Mouse (Mus musculus) ovary, postnatal 36 days (tissue): ENCODE results near the gene Trpm7.

Source experiments
- DNase-seq: peaks from one replicate; pipeline ENCODE4 v3.0.0; 2022; ENCODE audit warnings: low spot score, mixed read lengths

Gene Trpm7

GRCm38 (mm10) chr2:126816644-126817347 is 59.2 kb downstream of the Trpm7 start:
- no peak for DNase-seq

- DNase-seq: no peak
These were observed 60.2 kb downstream of the Trpm7 start for GRCm38 (mm10) chr2:126815822-126816221.

- no peak for DNase-seq
These were observed 74.0 kb downstream of the Trpm7 start for GRCm38 (mm10) chr2:126801980-126802379.

DNA sequence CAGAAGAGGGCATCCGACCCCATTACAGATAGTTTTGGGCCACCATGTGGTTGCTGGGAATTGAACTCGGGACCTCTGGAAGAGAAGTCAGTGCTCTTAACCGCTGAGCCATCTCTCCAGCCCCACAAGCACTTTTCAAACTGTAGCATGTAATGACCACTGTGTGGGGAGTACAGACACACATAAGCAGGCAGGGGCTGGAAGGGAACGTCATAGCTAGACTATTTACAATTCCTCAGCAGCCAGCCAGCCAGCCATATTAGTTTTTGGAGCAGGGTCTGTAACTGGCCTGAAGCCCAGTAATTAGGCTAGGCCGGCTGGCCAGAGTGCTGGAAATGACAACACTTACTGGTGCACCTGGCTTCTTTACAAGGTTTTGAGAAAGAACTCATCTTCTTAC is 77.6 kb downstream of the Trpm7 start:
- no peak for DNase-seq

GRCm38 (mm10) chr2:126795708-126796107 is 80.3 kb downstream of the Trpm7 start:
- no peak for DNase-seq

DNA sequence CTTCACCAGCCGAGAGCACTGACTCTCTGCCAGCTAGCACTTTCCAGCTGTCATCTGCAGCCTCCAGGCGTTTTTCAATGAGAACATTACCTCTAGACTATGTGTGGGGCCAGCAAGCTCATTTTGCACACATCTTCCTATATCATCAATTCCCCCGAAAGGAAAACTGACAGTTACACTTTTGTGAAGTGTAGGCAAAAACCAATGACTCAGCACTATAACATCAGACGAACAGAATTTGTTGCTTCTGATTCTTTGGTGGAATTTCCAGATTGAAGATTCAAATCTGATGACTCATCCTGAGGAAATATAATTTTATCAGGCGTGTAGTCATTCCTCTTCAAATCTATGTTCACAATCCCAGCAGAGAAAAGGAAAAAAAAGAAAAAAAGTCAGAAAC is 83.4 kb downstream of the Trpm7 start:
- no peak for DNase-seq

DNA sequence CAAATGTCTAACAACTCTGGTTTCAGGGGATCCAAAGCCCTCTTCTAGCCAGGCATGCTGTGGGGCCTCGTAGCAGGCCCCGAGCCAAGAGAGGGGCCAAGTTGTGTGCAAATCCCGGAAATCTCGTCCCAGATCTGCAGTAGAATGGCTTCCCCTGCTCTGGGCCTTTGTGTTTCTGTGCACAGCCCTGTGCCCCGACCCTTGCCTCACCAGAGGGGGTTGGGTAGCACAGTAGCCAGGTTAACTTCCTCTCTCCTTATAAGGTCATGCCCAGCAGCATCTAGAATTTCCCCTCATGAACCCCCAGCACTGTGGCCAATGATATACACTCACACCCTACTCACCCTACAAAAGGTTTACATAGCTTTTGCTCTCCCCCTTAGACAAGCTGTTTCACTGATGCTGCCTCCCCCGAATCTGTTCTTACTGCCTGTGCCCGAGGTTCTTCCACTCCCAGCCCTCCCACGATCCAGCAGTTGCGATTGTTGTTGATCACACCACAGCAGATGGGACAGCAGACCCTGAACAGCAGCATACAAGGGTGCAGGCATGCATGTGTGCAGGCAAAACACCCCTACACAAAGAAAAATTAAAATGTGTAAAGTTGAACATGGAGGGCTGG is 88.2 kb downstream of the Trpm7 start:
- DNase-seq: no peak

DNA sequence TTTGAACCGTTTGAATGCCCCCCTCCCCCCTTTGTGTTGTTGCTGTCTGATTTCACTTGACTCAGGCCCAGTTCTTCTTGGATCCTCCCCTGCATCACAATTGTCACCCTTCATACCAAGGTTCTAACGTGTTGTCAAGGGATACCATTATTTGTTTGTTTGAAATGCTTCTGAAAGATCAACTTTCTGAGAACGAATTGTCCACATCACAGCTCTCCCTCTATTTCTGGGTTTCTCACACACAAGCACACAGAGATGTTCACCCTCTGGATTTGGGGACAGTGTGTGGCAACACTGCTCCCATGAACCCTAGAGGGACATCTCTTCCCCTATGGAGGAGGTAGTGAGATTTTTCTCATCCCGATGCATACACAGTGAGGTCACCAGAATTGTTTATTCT is 92.7 kb downstream of the Trpm7 start, which contains the start of gene Usp50:
Gene Usp50, minus strand, starts transcription at position 101 of the 400 bp plus-strand sequence.
- DNase-seq: no peak

- peak; percentile 23 for DNase-seq
These were observed 93.6 kb downstream of the Trpm7 start for GRCm38 (mm10) chr2:126782433-126782832.

GRCm38 (mm10) chr2:126781478-126781877 is 94.6 kb downstream of the Trpm7 start:
- no peak for DNase-seq

DNA sequence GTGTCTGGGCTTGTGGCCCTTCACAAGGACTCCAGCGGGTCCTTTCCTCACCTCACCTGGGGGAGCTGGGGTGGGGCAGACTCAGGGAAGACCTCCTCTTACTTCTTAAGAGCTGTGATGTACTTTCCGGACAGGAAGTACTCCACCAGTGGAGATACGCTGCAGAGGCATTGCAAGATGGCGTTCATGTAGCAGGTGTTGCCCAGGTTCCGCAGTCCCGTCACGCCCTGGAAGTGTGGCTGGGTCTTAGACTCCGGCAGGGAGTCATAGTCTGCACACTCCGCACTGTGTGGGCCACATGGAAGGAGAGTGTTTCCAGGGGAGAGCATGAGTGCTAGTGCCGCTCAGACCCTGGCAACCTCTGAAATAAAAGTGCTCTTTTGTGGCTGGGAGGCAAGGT is 95.7 kb downstream of the Trpm7 start:
- DNase-seq: no peak

- DNase-seq: no peak
These were observed 97.2 kb downstream of the Trpm7 start for GRCm38 (mm10) chr2:126778806-126779205.

- no peak for DNase-seq
These were observed 99.6 kb downstream of the Trpm7 start for GRCm38 (mm10) chr2:126776416-126776815.

GRCm38 (mm10) chr2:126775951-126776350 is 100.1 kb downstream of the Trpm7 start:
- DNase-seq: no peak

DNA sequence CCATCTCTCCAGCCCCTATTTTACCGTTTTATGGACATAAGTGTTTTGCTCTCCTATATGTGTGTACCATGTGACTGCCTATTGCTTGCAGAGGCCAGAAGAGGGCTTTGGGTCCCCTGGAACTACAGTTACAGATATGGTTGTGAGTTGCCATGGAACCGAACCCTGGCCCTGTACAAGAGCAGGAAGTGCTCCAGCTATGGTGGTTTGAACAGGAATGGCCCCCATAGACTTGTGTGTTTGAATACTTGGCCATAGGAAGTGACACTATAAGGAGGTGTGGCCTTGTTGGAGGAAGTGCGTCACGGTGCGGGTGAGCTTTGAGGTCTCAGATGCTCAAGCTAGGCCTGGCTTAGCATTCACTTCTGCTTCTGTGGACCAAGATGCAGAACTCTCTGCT is 103.8 kb downstream of the Trpm7 start:
- DNase-seq: no peak

DNA sequence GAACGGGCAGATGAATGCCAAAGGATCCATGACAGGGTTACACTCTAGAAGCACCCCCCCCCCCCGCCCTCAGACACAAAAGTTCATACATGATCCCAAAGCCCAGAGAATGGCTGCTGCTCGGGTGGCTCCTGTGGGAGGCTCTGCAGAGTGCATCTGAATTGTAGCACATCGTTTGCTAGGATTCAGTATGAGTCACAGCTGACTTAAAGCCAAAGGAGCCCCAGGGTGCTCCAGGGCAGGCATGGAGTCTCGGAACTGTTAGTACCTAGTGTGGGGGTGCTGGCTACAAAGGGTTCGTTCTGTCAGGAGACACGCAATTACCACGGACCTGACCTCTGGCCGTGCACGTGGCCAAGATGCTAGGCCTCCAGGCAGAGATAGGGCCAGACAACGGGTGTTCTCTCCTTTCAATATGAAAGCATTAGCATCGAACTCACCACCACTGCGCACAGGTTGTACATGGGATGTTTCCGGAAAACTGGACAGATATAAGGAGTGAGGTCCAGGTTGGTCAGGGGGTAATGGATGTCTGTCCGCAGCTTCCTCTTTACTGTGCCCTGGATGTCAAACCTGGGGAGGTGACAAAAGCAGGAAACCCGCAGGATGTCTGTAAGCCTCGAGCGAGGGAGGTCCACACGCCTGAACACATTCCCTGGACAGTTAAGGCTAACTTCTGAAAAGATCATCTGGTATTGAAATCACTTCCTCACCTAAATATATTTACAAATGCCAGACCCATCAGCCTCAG is 106.4 kb downstream of the Trpm7 start:
- no peak for DNase-seq

GRCm38 (mm10) chr2:126768194-126768593 is 107.8 kb downstream of the Trpm7 start:
- no peak for DNase-seq

GRCm38 (mm10) chr2:126767599-126767998 is 108.4 kb downstream of the Trpm7 start:
- no peak for DNase-seq

- no peak for DNase-seq
These were observed 110.0 kb downstream of the Trpm7 start for GRCm38 (mm10) chr2:126765867-126766582.

- no peak for DNase-seq
These were observed 116.7 kb downstream of the Trpm7 start for GRCm38 (mm10) chr2:126759351-126759750.

- DNase-seq: no peak
These were observed 120.4 kb downstream of the Trpm7 start for GRCm38 (mm10) chr2:126755664-126756063.

GRCm38 (mm10) chr2:126743389-126743788 is 132.6 kb downstream of the Trpm7 start:
- DNase-seq: no peak
